In the genomic region with DNA sequence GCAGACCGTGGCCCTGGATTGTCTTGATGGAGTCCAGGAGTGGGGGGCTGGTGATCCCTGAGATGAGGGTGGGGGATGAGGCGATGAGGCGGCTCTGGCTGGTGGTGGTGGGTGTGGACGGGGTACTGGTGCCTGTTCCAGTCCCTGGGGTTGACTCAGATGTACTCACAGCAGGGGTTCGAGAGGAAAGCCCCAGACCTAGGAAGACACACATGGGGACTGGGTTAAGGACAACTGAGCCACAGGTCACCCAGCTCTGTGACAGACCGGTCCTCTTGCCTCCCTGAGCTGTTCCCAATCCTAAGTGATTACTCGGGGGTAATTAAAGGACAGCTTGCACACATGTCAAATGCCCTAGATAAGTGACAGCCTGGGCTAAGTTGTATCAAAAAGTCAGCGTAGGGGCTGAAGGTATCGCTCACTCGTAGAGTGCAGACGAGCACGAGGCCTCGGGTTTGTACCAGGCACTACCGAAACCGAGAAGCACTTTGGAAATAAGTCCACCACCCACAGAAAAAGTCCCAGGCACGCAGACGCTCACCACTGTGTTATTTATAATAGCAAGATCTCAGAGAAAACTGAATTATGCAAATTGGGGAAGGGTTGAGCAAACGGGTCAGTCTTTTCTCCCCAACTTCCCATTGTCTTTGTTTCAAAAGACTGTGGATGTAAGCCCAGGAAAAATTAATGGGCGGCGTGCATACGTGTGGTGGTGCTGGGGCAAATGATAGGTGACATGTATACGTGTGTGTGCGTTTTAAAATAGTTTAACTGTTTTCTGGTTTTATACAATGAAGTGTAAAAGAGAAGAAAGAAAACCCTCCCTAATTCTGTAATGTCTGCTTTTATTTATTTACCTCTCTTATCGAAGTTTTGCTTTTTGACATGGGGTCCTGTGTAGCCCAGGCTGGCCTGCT, we compare ENCODE assay signal across 29 mouse cellular contexts. TPM values are rescaled to one million over a fixed set of nuclear protein-coding genes. Genes with fewer than 3 reads are reported as not detected.
DNase-seq lines count a peak whose midpoint lies in the region; TF ChIP-seq lines count a peak whose summit lies in the region.
"Had no signal": no experiment of that assay in that cellular context is flagged by ENCODE, and none has a peak within 500 bp of the region (broad histone marks: within the 10 kb centered on the region; RNA-seq: fewer than 3 reads in every experiment).

No protein-coding gene starts in this region.

- 89% methylated on average over 24 of the region's 24 CpGs for WGBS in spleen, adult 2 months

- no peak for TF ChIP-seq POLR2A in spleen, adult 2 months (IDR thresholded peaks at IDR 0.05; ENCODE audit: low read depth, low read length)
- peak; percentile 60 for TF ChIP-seq POLR2A in CH12.LX (IDR thresholded peaks at IDR 0.05; ENCODE audit: low read depth, low read length)

- peak overlapping the region; percentile 87 for H3K4me2 ChIP-seq in CH12.LX (ENCODE audit: insufficient read depth, low read depth, poor library complexity, severe bottlenecking)
- H3K4me2 ChIP-seq: embryonic facial prominence, embryonic 13.5 days; forebrain, embryonic 15.5 days; limb, embryonic 12.5 days; liver, embryonic 15.5 days; lung, embryonic 15.5 days; neural tube, embryonic 12.5 days had no signal

- intact Hi-C loops in gastrocnemius, adult 2 months (cut with DNase I), result no loop called here

- no peak overlapping the region for H3K4me3 ChIP-seq in gastrocnemius, adult 2 months
- H3K4me3 ChIP-seq in spleen, adult 2 months (ENCODE audit: extremely low read depth, insufficient read depth, insufficient read length), result no peak overlapping the region
- peak overlapping the region; percentile 32 to 63 (median 58) for H3K4me3 ChIP-seq in CH12.LX (replicated peaks in 1 of 3; ENCODE audit: low read depth in 2 of 3, low read length in 2 of 3, poor library complexity in 1 of 3)
- H3K4me3 ChIP-seq: embryonic facial prominence, embryonic 13.5 days; forebrain, embryonic 10.5 days; forebrain, embryonic 15.5 days; hindbrain, embryonic 10.5 days; layer of hippocampus, adult 2 months; left cerebral cortex, adult 2 months; limb, embryonic 12.5 days; liver, embryonic 15.5 days; lung, embryonic 15.5 days; midbrain, embryonic 10.5 days; myocyte; neural tube, embryonic 12.5 days had no signal

- TF ChIP-seq RAD21 in CH12.LX (IDR thresholded peaks at IDR 0.05; ENCODE audit: low read depth, low read length), result no peak; the same call in 1 of the 2 replicates

- H3K79me2 ChIP-seq in CH12.LX (replicated peaks; ENCODE audit: control insufficient read depth, extremely low read depth, insufficient read depth, poor library complexity, severe bottlenecking), result peaks cover 35% of the 10 kb centered on the region

- H3K27ac ChIP-seq in gastrocnemius, adult 2 months, result no peak overlapping the region
- peak overlapping the region; percentile 26; the same call in 1 of the 2 replicates for H3K27ac ChIP-seq in spleen, adult 2 months (ENCODE audit: insufficient read depth, low read length)
- peak overlapping the region; percentile 98 for H3K27ac ChIP-seq in CH12.LX (ENCODE audit: insufficient read depth, low read depth)
- H3K27ac ChIP-seq: embryonic facial prominence, embryonic 13.5 days; forebrain, embryonic 10.5 days; forebrain, embryonic 15.5 days; hindbrain, embryonic 10.5 days; hindbrain, postnatal 0 days; layer of hippocampus, adult 2 months; left cerebral cortex, adult 2 months; limb, embryonic 12.5 days; liver, embryonic 15.5 days; lung, embryonic 15.5 days; midbrain, embryonic 10.5 days; neural tube, embryonic 12.5 days had no signal

- DNase-seq in gastrocnemius, postnatal 25 days, result peak; percentile 3
- no peak for DNase-seq in gastrocnemius, adult 2 months
- DNase-seq in spleen, adult 2 months (ENCODE audit: low read depth in 1 of 2, low spot score in 2 of 2), result no peak
- DNase-seq in spleen, adult 18-20 months, result no peak
- DNase-seq in CH12.LX (ENCODE audit: extremely low read depth), result peak; percentile 94
- no peak for DNase-seq in urinary bladder, postnatal 25 days (ENCODE audit: low spot score)
- no peak for DNase-seq in kidney, postnatal 4 days
- DNase-seq: adrenal gland, adult 2 months; cerebellum, adult 11 months; cerebellum, adult 9-10 months; cerebellum, postnatal 36 days; gastrocnemius, postnatal 36 days; heart, postnatal 14 days; kidney, adult 9 months; thymus, postnatal 14 days had no signal

- H3K4me1 ChIP-seq in spleen, adult 2 months (ENCODE audit: control insufficient read depth, insufficient read depth, insufficient read length), result no peaks in the 10 kb centered on the region; the same call in 1 of the 2 replicates
- H3K4me1 ChIP-seq in CH12.LX (ENCODE audit: control insufficient read depth in 1 of 2, insufficient read depth in 2 of 2), result peaks cover 12 to 57% of the 10 kb centered on the region in 2 experiments
- H3K4me1 ChIP-seq: forebrain, embryonic 15.5 days; neural tube, embryonic 12.5 days had no signal

- TF ChIP-seq CTCF in gastrocnemius, adult 2 months (IDR thresholded peaks at IDR 0.05), result no peak
- no peak for TF ChIP-seq CTCF in spleen, adult 2 months (IDR thresholded peaks at IDR 0.05; ENCODE audit: extremely low read depth, insufficient read depth, insufficient read length, insufficient replicate concordance)
- TF ChIP-seq CTCF in CH12.LX (conservative IDR thresholded peaks at IDR 0.05 in 1 of 2, IDR thresholded peaks at IDR 0.05 in 1 of 2; ENCODE audit: low read depth in 2 of 2, low read length in 2 of 2), result 0 out of 4 replicates have a peak, but pooled peaks of 1 of the 2 experiments have one; percentile 8

- dilution Hi-C loops in CH12.LX (cut with MboI; ENCODE audit: extremely low pct_ligation_motif_present, extremely low pct_unique_long_range_greater_than_20kb, low sequenced_read_pairs), result no loop called here

- peak overlapping the region; percentile 86 for H3K9ac ChIP-seq in CH12.LX (ENCODE audit: insufficient read depth, low read depth)
- H3K9ac ChIP-seq: embryonic facial prominence, embryonic 13.5 days; forebrain, embryonic 15.5 days; limb, embryonic 12.5 days; liver, embryonic 15.5 days; lung, embryonic 15.5 days; neural tube, embryonic 12.5 days had no signal

- H3K9me3 ChIP-seq in CH12.LX (replicated peaks; ENCODE audit: low read length), result no peaks in the 10 kb centered on the region
- H3K9me3 ChIP-seq: embryonic facial prominence, embryonic 13.5 days; forebrain, embryonic 10.5 days; forebrain, embryonic 15.5 days; hindbrain, embryonic 10.5 days; limb, embryonic 12.5 days; liver, embryonic 15.5 days; lung, embryonic 15.5 days; midbrain, embryonic 10.5 days; neural tube, embryonic 12.5 days had no signal

- no peaks in the 10 kb centered on the region for H3K27me3 ChIP-seq in spleen, adult 2 months (ENCODE audit: control insufficient read depth, insufficient read depth, low read length)
- H3K27me3 ChIP-seq in CH12.LX (replicated peaks), result no peaks in the 10 kb centered on the region
- H3K27me3 ChIP-seq: embryonic facial prominence, embryonic 13.5 days; forebrain, embryonic 15.5 days; limb, embryonic 12.5 days; liver, embryonic 15.5 days; lung, embryonic 15.5 days; neural tube, embryonic 12.5 days had no signal

- in situ Hi-C loops in CH12.LX (cut with MboI; ENCODE audit: low pct_ligation_motif_present, low pct_unique_long_range_greater_than_20kb, low sequenced_read_pairs), result no loop called here

- TF ChIP-seq EP300 in CH12.LX (IDR thresholded peaks at IDR 0.05; ENCODE audit: low read length), result peak; percentile 97

- peaks cover 34% of the 10 kb centered on the region for H3K36me3 ChIP-seq in spleen, adult 2 months (ENCODE audit: control insufficient read depth, insufficient read depth, low read length)
- peaks cover 24 to 53% of the 10 kb centered on the region in 2 experiments for H3K36me3 ChIP-seq in CH12.LX (replicated peaks in 1 of 2; ENCODE audit: control insufficient read depth in 1 of 2, insufficient read depth in 1 of 2, low read length in 1 of 2)

TF ChIP-seq in CH12.LX, 34 proteins besides CTCF, POLR2A, EP300 and RAD21 (continues in another document):
- TF ChIP-seq ELF1 (IDR thresholded peaks at IDR 0.05; ENCODE audit: low read depth, low read length), result no peak; the same call in 1 of the 2 replicates
- peak; percentile 99 for TF ChIP-seq MYC (IDR thresholded peaks at IDR 0.05; ENCODE audit: low read depth, low read length)
- no peak for TF ChIP-seq GABPA (IDR thresholded peaks at IDR 0.05; ENCODE audit: insufficient replicate concordance, low read depth, low read length)
- TF ChIP-seq RCOR1 (conservative IDR thresholded peaks at IDR 0.05; ENCODE audit: low read depth, low read length), result peak; percentile 98
- no peak for TF ChIP-seq ZC3H11A (IDR thresholded peaks at IDR 0.05; ENCODE audit: low read depth, low read length)
- TF ChIP-seq USF1 (IDR thresholded peaks at IDR 0.05; ENCODE audit: low read depth, low read length), result no peak
- TF ChIP-seq NELFE (IDR thresholded peaks at IDR 0.05; ENCODE audit: low read depth, low read length), result no peak; the same call in 1 of the 2 replicates
- no peak for TF ChIP-seq KAT2A (IDR thresholded peaks at IDR 0.05; ENCODE audit: insufficient replicate concordance, low read length)
- peak; percentile 91 for TF ChIP-seq ETS1 (conservative IDR thresholded peaks at IDR 0.05; ENCODE audit: low read depth, low read length)
- TF ChIP-seq MAFK (IDR thresholded peaks at IDR 0.05; ENCODE audit: insufficient replicate concordance, low read length), result peak; percentile 73
- TF ChIP-seq BHLHE40 (IDR thresholded peaks at IDR 0.05; ENCODE audit: low read depth, low read length), result peak; percentile 98
- peak; percentile 24 for TF ChIP-seq HCFC1 (IDR thresholded peaks at IDR 0.05; ENCODE audit: low read depth, low read length)
- TF ChIP-seq SIN3A (IDR thresholded peaks at IDR 0.05; ENCODE audit: low read length), result peak; percentile 86
- peak; percentile 82 for TF ChIP-seq TBP (conservative IDR thresholded peaks at IDR 0.05; ENCODE audit: low read depth, low read length)
- peak; percentile 58; the same call in 1 of the 2 replicates for TF ChIP-seq MXI1 (IDR thresholded peaks at IDR 0.05; ENCODE audit: low read depth, low read length)
- no peak for TF ChIP-seq USF2 (conservative IDR thresholded peaks at IDR 0.05; ENCODE audit: low read depth, low read length)

RNA-seq across cellular contexts. Expression of a gene that starts 18.6 kb away (rescaled TPM):
- total RNA-seq in gastrocnemius, postnatal 25 days (2021), result 10 to 100 TPM in 1 of 2 experiments, 1 to 10 TPM in 1; 9.9 to 10.5 TPM
- total RNA-seq in gastrocnemius, adult 2 months (2021), result 10 to 100 TPM in 1 of 2 experiments, 1 to 10 TPM in 1; 10.0 to 10.5 TPM
- polyA plus RNA-seq in spleen, adult 2 months (2012; rRNA removed), result 52.7 and 69.3 TPM in 2 replicates
- total RNA-seq in CH12.LX (2012; rRNA removed) (16.1 and 17.8 TPM in 2 replicates), CH12.LX (2014; rRNA removed) (9.7 and 9.9 TPM in 2 replicates)
- polyA plus RNA-seq in CH12.LX (2012; ENCODE audit: insufficient read length, low read depth), result 49.2 and 70.1 TPM in 2 replicates

RNA-seq across cellular contexts. Expression of a gene that starts 32.1 kb away (rescaled TPM):
- under 1 TPM in 1 of 2 experiments, not detected in 1; 0.13 TPM for total RNA-seq in gastrocnemius, postnatal 25 days (2021)
- total RNA-seq in gastrocnemius, adult 2 months (2021), result under 1 TPM; 0.10 to 0.14 TPM
- polyA plus RNA-seq in spleen, adult 2 months (2012; rRNA removed), result 0.41 TPM in 2 replicates
- total RNA-seq in CH12.LX (2012; rRNA removed), result 0.04 TPM in 2 replicates
- total RNA-seq in CH12.LX (2014; rRNA removed), result not detected in 2 replicates
- 0.07 and 0.11 TPM in 2 replicates for polyA plus RNA-seq in CH12.LX (2012; ENCODE audit: insufficient read length, low read depth)
- total RNA-seq: megakaryocyte progenitor cell, adult 5-6 weeks had no signal
- polyA plus RNA-seq: liver, embryonic 15.5 days had no signal

Comparison
In these comparisons a context has a peak if more than half of its experiments do, and no peak if none do; other contexts are left out.
1. DNase-seq: peak in gastrocnemius, postnatal 25 days (single experiment) and CH12.LX (single experiment); none in gastrocnemius, adult 2 months (single experiment), spleen, adult 2 months (0 of 2), spleen, adult 18-20 months (0 of 2), urinary bladder, postnatal 25 days (single experiment) and kidney, postnatal 4 days (0 of 2).
2. H3K4me3 ChIP-seq: peak in CH12.LX (3 of 3); none in gastrocnemius, adult 2 months (single experiment) and spleen, adult 2 months (single experiment).